Mouse (Mus musculus): ENCODE measurements around the gene Fbxl17.

- no peak for TF ChIP-seq CTCF (IDR thresholded peaks at IDR 0.05; ENCODE audit: borderline replicate concordance, control insufficient read depth, extremely low read depth, insufficient read depth, low read length, poor library complexity)
- TF ChIP-seq POLR2A (IDR thresholded peaks at IDR 0.05; ENCODE audit: control insufficient read depth, extremely low read depth, insufficient read depth, low read length, poor library complexity): no peak
Observed at GRCm38 (mm10) chr17:63410101-63410500, 89.7 kb downstream of the Fbxl17 start.
